Mouse (Mus musculus) cortical plate, adult 2 months (tissue): Measurements from ENCODE around the gene Fkbp2.

Source experiments
- CTCF ChIP-seq: fragments of 200-500 bp; IDR thresholded peaks from 2 replicates; pipeline ENCODE4 v1.5.1; 2011; ENCODE audit warnings: mild to moderate bottlenecking, control low read depth, low read length; ENCODE audit not compliant: insufficient read depth; ENCODE audit errors: extremely low read depth
- POLR2A ChIP-seq: fragments of 200-500 bp; IDR thresholded peaks from 2 replicates; pipeline ENCODE4 v1.6.1; 2011; ENCODE audit warnings: mild to moderate bottlenecking, low read length, control low read depth; ENCODE audit not compliant: insufficient read depth; ENCODE audit errors: extremely low read depth

DNA sequence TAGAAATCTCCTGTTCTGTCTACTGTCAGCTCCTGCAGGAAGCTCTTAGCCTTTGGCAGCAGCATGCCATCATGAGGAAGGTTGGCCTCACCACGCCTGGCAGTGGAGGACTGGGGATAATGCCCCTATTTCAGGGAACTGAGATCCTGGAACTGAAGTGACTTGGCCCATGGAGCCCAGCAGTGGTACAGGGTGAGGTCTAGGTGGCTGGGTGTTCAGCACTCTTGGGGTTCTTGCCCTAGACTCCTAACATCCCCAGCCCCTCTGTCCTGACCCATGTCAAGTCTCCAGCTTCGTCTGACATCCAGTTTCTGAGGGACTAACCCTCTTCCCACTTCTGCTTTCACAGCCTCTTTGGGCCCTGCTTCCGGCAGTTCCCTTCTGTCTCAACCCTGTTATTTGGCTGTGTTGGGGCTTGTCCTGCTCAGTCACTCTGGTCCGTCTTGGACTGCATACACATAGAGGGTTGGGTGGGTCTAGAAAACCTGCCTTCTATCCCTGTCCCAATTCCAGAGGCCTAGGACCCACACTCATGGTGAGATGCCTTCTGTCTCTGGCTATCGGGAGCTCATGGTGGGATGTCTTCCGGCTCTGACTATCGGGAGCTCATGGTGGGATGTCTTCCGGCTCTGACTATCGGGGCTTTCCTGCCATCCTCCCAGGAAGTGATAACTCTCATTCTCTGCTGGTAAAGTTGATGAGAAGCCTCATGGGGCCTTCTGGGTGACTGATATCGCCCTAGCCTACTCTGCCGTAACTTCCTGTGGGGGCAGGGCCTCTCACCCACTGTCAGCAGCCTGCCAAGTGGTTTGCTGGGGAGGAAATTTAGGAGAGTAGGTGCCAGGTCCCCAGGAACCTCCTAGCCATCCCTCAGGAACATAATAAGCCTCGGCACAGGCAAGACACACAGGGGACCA is 37.5 kb upstream of the Fkbp2 start:
- no peak for TF ChIP-seq POLR2A
- TF ChIP-seq CTCF, result no peak
